Mouse (Mus musculus): Measurements from ENCODE around the gene Htatip2.

DNA sequence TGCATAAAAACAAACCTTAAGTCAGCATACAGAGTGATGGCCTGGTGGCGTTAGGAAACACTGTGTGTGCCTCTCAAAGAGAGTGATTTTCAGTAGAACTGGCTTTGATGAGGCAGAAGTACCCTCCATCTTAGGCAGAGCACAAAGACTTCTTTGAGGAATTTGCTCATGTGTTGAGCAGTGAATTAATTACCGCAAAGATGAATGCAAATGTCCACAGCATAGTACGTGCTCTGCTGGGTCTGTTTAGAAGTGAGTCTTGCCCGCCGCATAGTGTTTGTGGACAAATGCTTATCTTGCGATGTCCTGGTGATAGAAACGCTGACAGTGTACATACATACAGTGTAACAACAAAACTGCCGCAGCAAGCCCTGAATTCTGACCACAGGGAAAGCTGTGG is 19.5 kb upstream of the Htatip2 start:
- TF ChIP-seq POLR2A (IDR thresholded peaks at IDR 0.05; ENCODE audit: control insufficient read depth, extremely low read depth, insufficient read depth, low read length, poor library complexity) (no peak), CTCF (IDR thresholded peaks at IDR 0.05; ENCODE audit: borderline replicate concordance, control insufficient read depth, extremely low read depth, insufficient read depth, low read length, poor library complexity) (no peak)
